Mouse (Mus musculus) testis, adult 2 months (tissue): ENCODE results near the gene Ccdc13.

Source experiments
- CTCF ChIP-seq: fragments of 200-500 bp; IDR thresholded peaks from 2 replicates; pipeline ENCODE4 v1.5.1; 2012; ENCODE audit warnings: low read depth, mild to moderate bottlenecking, inconsistent platforms, low read length, moderate library complexity; ENCODE audit not compliant: control insufficient read depth, insufficient read depth, insufficient replicate concordance
- POLR2A ChIP-seq: fragments of 200-500 bp; IDR thresholded peaks from 2 replicates; pipeline ENCODE4 v1.6.1; 2012; ENCODE audit warnings: low read depth, mild to moderate bottlenecking, inconsistent platforms, low read length, moderate library complexity; ENCODE audit not compliant: control insufficient read depth

DNA sequence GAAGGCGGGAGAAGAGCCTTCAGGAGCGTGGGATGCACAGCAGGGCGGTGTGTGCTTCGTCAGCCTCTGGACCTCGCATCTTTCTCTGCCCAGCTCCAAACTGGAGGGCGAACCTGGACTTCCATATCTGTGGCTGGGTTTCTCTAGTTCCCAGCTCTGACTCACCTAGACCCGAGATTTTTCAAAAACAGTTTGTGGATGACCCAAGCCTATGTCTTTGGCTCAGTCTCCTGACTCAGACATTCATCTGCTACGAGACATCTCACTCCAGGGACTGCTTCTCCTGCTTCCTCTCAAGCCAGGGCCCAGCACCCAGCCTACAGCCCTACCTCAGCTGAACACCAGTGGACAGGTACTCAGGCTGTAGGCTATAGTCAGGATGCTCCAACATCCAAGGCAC is 54.0 kb downstream of the Ccdc13 start:
- no peak for TF ChIP-seq POLR2A
- TF ChIP-seq CTCF: no peak
